In the genomic region with DNA sequence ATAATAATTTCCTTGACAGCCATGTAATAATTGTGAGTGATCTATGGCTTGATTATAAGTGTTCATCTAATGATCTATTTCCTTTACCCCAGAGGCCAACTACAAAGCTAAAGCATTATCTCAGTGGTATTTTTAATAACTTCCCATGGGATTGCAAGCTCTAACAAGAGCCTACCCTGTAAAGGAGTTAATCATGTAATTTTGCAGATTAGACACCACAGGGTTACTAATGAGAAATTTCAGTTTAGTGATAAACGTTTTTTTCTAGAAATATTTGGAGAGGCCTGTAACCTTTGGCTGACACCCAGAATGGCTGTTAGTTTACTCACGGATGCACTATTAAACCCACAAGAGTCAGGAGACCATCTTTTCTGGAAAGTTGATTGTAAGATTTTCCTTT, we compare ENCODE assay signal across 19 mouse cellular contexts.
A peak's percentile ranks its signal among the peaks of the same experiment; 100 is the strongest.
DNase-seq lines count a peak whose midpoint lies in the region; ATAC-seq and TF ChIP-seq lines count a peak whose summit lies in the region.
"Had no signal": no experiment of that assay in that cellular context is flagged by ENCODE, and none has a peak within 500 bp of the region (broad histone marks: within the 10 kb centered on the region; RNA-seq: fewer than 3 reads in every experiment).

No protein-coding gene starts in this region.

- TF ChIP-seq CTCF in lung, adult 2 months (IDR thresholded peaks at IDR 0.05; ENCODE audit: insufficient read depth, low read length): no peak

- H3K9me3 ChIP-seq in lung, embryonic 15.5 days: no peaks in the 10 kb centered on the region
- no peaks in the 10 kb centered on the region for H3K9me3 ChIP-seq in kidney, embryonic 14.5 days (ENCODE audit: control insufficient read depth, low read length)
- no peaks in the 10 kb centered on the region for H3K9me3 ChIP-seq in midbrain, embryonic 10.5 days (replicated peaks)
- H3K9me3 ChIP-seq: forebrain, embryonic 13.5 days; hindbrain, embryonic 15.5 days; limb, embryonic 13.5 days; liver, embryonic 15.5 days; midbrain, embryonic 13.5 days had no signal

- no peaks in the 10 kb centered on the region for H3K4me1 ChIP-seq in lung, embryonic 15.5 days
- no peaks in the 10 kb centered on the region for H3K4me1 ChIP-seq in lung, adult 2 months (ENCODE audit: control insufficient read depth, insufficient read depth, low read length)
- H3K4me1 ChIP-seq in kidney, embryonic 14.5 days (ENCODE audit: control insufficient read depth, insufficient read depth, low read length): no peaks in the 10 kb centered on the region
- no peaks in the 10 kb centered on the region for H3K4me1 ChIP-seq in midbrain, embryonic 10.5 days
- H3K4me1 ChIP-seq: forebrain, embryonic 13.5 days; limb, embryonic 13.5 days; liver, embryonic 15.5 days had no signal

- no peak overlapping the region for H3K4me2 ChIP-seq in lung, embryonic 15.5 days
- no peak overlapping the region for H3K4me2 ChIP-seq in kidney, embryonic 14.5 days (replicated peaks; ENCODE audit: low read depth, low read length)
- H3K4me2 ChIP-seq: forebrain, embryonic 13.5 days; hindbrain, embryonic 15.5 days; limb, embryonic 13.5 days; liver, embryonic 15.5 days; midbrain, embryonic 13.5 days had no signal

- no peaks in the 10 kb centered on the region for H3K36me3 ChIP-seq in lung, embryonic 15.5 days
- H3K36me3 ChIP-seq in kidney, embryonic 14.5 days (ENCODE audit: control insufficient read depth, insufficient read depth, low read length): no peaks in the 10 kb centered on the region
- H3K36me3 ChIP-seq in midbrain, embryonic 10.5 days: no peaks in the 10 kb centered on the region
- H3K36me3 ChIP-seq: hindbrain, embryonic 15.5 days; limb, embryonic 13.5 days; liver, embryonic 15.5 days; midbrain, embryonic 13.5 days had no signal

- no peak overlapping the region for H3K9ac ChIP-seq in lung, embryonic 15.5 days
- no peak overlapping the region for H3K9ac ChIP-seq in kidney, embryonic 14.5 days (ENCODE audit: low read depth, low read length)
- H3K9ac ChIP-seq: forebrain, embryonic 13.5 days; hindbrain, embryonic 15.5 days; limb, embryonic 13.5 days; liver, embryonic 15.5 days; midbrain, embryonic 13.5 days had no signal

- no peak for DNase-seq in lung, adult 2 months
- DNase-seq in kidney, adult 11 months: peak; percentile 17
- DNase-seq in kidney, postnatal 36 days: peak; percentile 45 to 46
- no peak for DNase-seq in right cerebral cortex, adult 18-20 months
- DNase-seq in midbrain, embryonic 10.5 days (ENCODE audit: low spot score): no peak
- DNase-seq: cerebellum, adult 8-10 months; gastrocnemius, postnatal 10 days; heart, adult 18-20 months; heart, postnatal 4 days; right cerebral cortex, postnatal 14 days; thymus, postnatal 14 days had no signal

- no peak for TF ChIP-seq POLR2A in lung, adult 2 months (IDR thresholded peaks at IDR 0.05; ENCODE audit: borderline replicate concordance, extremely low read depth, low read depth, low read length)

- H3K4me3 ChIP-seq in lung, embryonic 15.5 days: no peak overlapping the region
- no peak overlapping the region for H3K4me3 ChIP-seq in lung, adult 2 months (replicated peaks; ENCODE audit: extremely low read depth, low read depth, low read length)
- H3K4me3 ChIP-seq in kidney, embryonic 14.5 days (ENCODE audit: low read length): no peak overlapping the region
- H3K4me3 ChIP-seq in midbrain, embryonic 10.5 days: no peak overlapping the region
- H3K4me3 ChIP-seq: erythroblast, embryonic 14.5 days; forebrain, embryonic 13.5 days; hindbrain, embryonic 15.5 days; limb, embryonic 13.5 days; liver, embryonic 15.5 days; midbrain, embryonic 13.5 days had no signal

- peak overlapping the region; percentile 21; the same call in 1 of the 2 replicates for H3K27ac ChIP-seq in lung, embryonic 15.5 days
- peak overlapping the region; percentile 30; the same call in 1 of the 2 replicates for H3K27ac ChIP-seq in kidney, embryonic 14.5 days (ENCODE audit: low read depth, low read length)
- H3K27ac ChIP-seq in midbrain, embryonic 10.5 days (replicated peaks): no peak overlapping the region
- H3K27ac ChIP-seq: forebrain, embryonic 13.5 days; hindbrain, embryonic 15.5 days; limb, embryonic 13.5 days; liver, embryonic 15.5 days; midbrain, embryonic 13.5 days had no signal

- ATAC-seq in lung, embryonic 15.5 days (ENCODE audit: borderline replicate concordance, extremely low read depth, low FRiP score, low TSS enrichment): no peak
- 0 out of 2 replicates have a peak, but pooled peaks have one; percentile 57 for ATAC-seq in kidney, embryonic 14.5 days (ENCODE audit: low FRiP score, low TSS enrichment)
- ATAC-seq: forebrain, embryonic 13.5 days; midbrain, embryonic 13.5 days had no signal

- WGBS in lung, embryonic 15.5 days: 21% methylated on average over 2 of the region's 2 CpGs
- 40% methylated on average over 2 of the region's 2 CpGs for WGBS in lung, adult 2 months
- 43% methylated on average over 2 of the region's 2 CpGs for WGBS in kidney, embryonic 14.5 days
- 76% methylated on average over 2 of the region's 2 CpGs for WGBS in midbrain, embryonic 10.5 days

- H3K27me3 ChIP-seq in lung, embryonic 15.5 days: no peaks in the 10 kb centered on the region
- no peaks in the 10 kb centered on the region for H3K27me3 ChIP-seq in kidney, embryonic 14.5 days (ENCODE audit: control insufficient read depth, insufficient read depth, low read length)
- H3K27me3 ChIP-seq in midbrain, embryonic 10.5 days (ENCODE audit: low read depth, poor library complexity, severe bottlenecking): no peaks in the 10 kb centered on the region
- H3K27me3 ChIP-seq: forebrain, embryonic 13.5 days; hindbrain, embryonic 15.5 days; liver, embryonic 15.5 days; midbrain, embryonic 13.5 days had no signal

Comparison
In these comparisons a context has a peak if more than half of its experiments do, and no peak if none do; other contexts are left out.
1. DNase-seq: peak in kidney, adult 11 months (single experiment) and kidney, postnatal 36 days (2 of 2); none in lung, adult 2 months (single experiment), right cerebral cortex, adult 18-20 months (single experiment) and midbrain, embryonic 10.5 days (single experiment).